Mouse (Mus musculus): ENCODE results near the gene Adarb2. TPM values are rescaled to one million over a fixed set of nuclear protein-coding genes. Genes with fewer than 3 reads are reported as not detected.

Adarb2 gene
- total RNA-seq, 4 experiments from 2014 or later = 0.15 TPM; not detected in 3

- no peak for DNase-seq
Measured at GRCm38 (mm10) chr13:8369868-8370387, 167.3 kb downstream of the Adarb2 start.

GRCm38 (mm10) chr13:8388541-8388940, 185.9 kb downstream of the Adarb2 start:
- DNase-seq = no peak

- no peak for DNase-seq
Measured at GRCm38 (mm10) chr13:8400265-8401041, 197.8 kb downstream of the Adarb2 start.

- no peak for DNase-seq
Measured at GRCm38 (mm10) chr13:8402324-8402873, 199.7 kb downstream of the Adarb2 start.

- DNase-seq = no peak
Measured at GRCm38 (mm10) chr13:8406020-8406419, 203.4 kb downstream of the Adarb2 start.

GRCm38 (mm10) chr13:8410353-8411318, 208.0 kb downstream of the Adarb2 start:
- DNase-seq = no peak

GRCm38 (mm10) chr13:8424019-8424719, 221.5 kb downstream of the Adarb2 start:
- no peak for DNase-seq

GRCm38 (mm10) chr13:8439188-8439835, 236.6 kb downstream of the Adarb2 start:
- DNase-seq = no peak

GRCm38 (mm10) chr13:8445415-8445814, 242.7 kb downstream of the Adarb2 start:
- DNase-seq = no peak

- no peak for DNase-seq
Measured at GRCm38 (mm10) chr13:8448192-8448879, 245.7 kb downstream of the Adarb2 start.

GRCm38 (mm10) chr13:8451581-8451980, 248.9 kb downstream of the Adarb2 start:
- peak; percentile 3 for DNase-seq

GRCm38 (mm10) chr13:8456886-8457285, 254.2 kb downstream of the Adarb2 start:
- no peak for DNase-seq

- no peak for DNase-seq
Measured at GRCm38 (mm10) chr13:8457831-8458230, 255.2 kb downstream of the Adarb2 start.

GRCm38 (mm10) chr13:8467591-8468366, 265.1 kb downstream of the Adarb2 start:
- DNase-seq = no peak

- no peak for DNase-seq
Measured at GRCm38 (mm10) chr13:8476237-8476636, 273.6 kb downstream of the Adarb2 start.

- no peak for DNase-seq
Measured at GRCm38 (mm10) chr13:8478731-8479130, 276.1 kb downstream of the Adarb2 start.

- no peak for DNase-seq
Measured at GRCm38 (mm10) chr13:8479970-8480369, 277.3 kb downstream of the Adarb2 start.

GRCm38 (mm10) chr13:8481347-8481746, 278.7 kb downstream of the Adarb2 start:
- no peak for DNase-seq

GRCm38 (mm10) chr13:8484592-8485272, 282.1 kb downstream of the Adarb2 start:
- DNase-seq = peak; percentile 13

Data from adrenal gland, adult 8-10 months (tissue).